In genomic region chr9:108054331-108055040, GRCm38 (mm10) we compare ENCODE assay signal across 19 mouse cellular contexts. TPM values are rescaled to one million over a fixed set of nuclear protein-coding genes. Genes with fewer than 3 reads are reported as not detected.
DNase-seq lines count a peak whose midpoint lies in the region; TF ChIP-seq lines count a peak whose summit lies in the region.
"Had no signal": no experiment of that assay in that cellular context is flagged by ENCODE, and none has a peak within 500 bp of the region (broad histone marks: within the 10 kb centered on the region; RNA-seq: fewer than 3 reads in every experiment).

No protein-coding gene starts in this region.

- no peak for TF ChIP-seq POLR2A in ES-Bruce4 (IDR thresholded peaks at IDR 0.05; ENCODE audit: insufficient read depth, low read length)
- peak; percentile 26 for TF ChIP-seq POLR2A in myocyte (IDR thresholded peaks at IDR 0.05; ENCODE audit: insufficient read length, low read depth)

- no peak overlapping the region for H3K4me3 ChIP-seq in heart, embryonic 10.5 days
- H3K4me3 ChIP-seq in ES-Bruce4 (ENCODE audit: low read depth, low read length) (peak overlapping the region; percentile 15), myocyte (no peak overlapping the region)
- H3K4me3 ChIP-seq: forebrain, embryonic 12.5 days; hindbrain, embryonic 12.5 days; layer of hippocampus, adult 2 months; left cerebral cortex, adult 2 months; limb, embryonic 12.5 days; neural tube, embryonic 13.5 days had no signal

- no peaks in the 10 kb centered on the region for H3K27me3 ChIP-seq in heart, embryonic 10.5 days (ENCODE audit: insufficient read depth, poor library complexity, severe bottlenecking)
- H3K27me3 ChIP-seq in ES-Bruce4 (ENCODE audit: control insufficient read depth, insufficient read depth, low read length, poor library complexity, severe bottlenecking) (no peaks in the 10 kb centered on the region), myocyte (ENCODE audit: control insufficient read depth, insufficient read depth, insufficient read length) (no peaks in the 10 kb centered on the region)
- H3K27me3 ChIP-seq: forebrain, embryonic 12.5 days; hindbrain, embryonic 12.5 days; limb, embryonic 12.5 days; neural tube, embryonic 13.5 days had no signal

- DNase-seq in cerebellum, adult 11-12 months = peak; percentile 36
- DNase-seq in cerebellum, adult 9-10 months = no peak
- DNase-seq in heart, embryonic 10.5 days (ENCODE audit: low spot score) = peak; percentile 75
- DNase-seq in heart, postnatal 36 days = no peak
- DNase-seq in layer of hippocampus, adult 18-20 months (ENCODE audit: low spot score in 2 of 2) = no peak
- no peak for DNase-seq in layer of hippocampus, adult 9-11 months
- DNase-seq: thymus, postnatal 4 days had no signal

- 0 out of 2 replicates have a peak overlapping the region, but pooled peaks have one; percentile 6 for H3K9ac ChIP-seq in ES-Bruce4 (ENCODE audit: low read depth, poor library complexity, severe bottlenecking)
- H3K9ac ChIP-seq: forebrain, embryonic 12.5 days; hindbrain, embryonic 12.5 days; limb, embryonic 12.5 days; liver, embryonic 14.5 days; neural tube, embryonic 13.5 days had no signal

- H3ac ChIP-seq in myocyte (ENCODE audit: control insufficient read depth, insufficient read length) = no peak overlapping the region

- peaks cover 6% of the 10 kb centered on the region for H3K79me2 ChIP-seq in myocyte (ENCODE audit: control insufficient read depth, insufficient read depth)

- peaks cover 19% of the 10 kb centered on the region for H3K4me1 ChIP-seq in heart, embryonic 10.5 days
- no peaks in the 10 kb centered on the region for H3K4me1 ChIP-seq in ES-Bruce4 (ENCODE audit: control insufficient read depth, insufficient read depth, low read length)

- no peak overlapping the region for H3K27ac ChIP-seq in heart, embryonic 10.5 days
- H3K27ac ChIP-seq in ES-Bruce4 (ENCODE audit: insufficient read depth, low read length) = no peak overlapping the region
- H3K27ac ChIP-seq: forebrain, embryonic 12.5 days; hindbrain, embryonic 12.5 days; kidney, postnatal 0 days; layer of hippocampus, adult 2 months; left cerebral cortex, adult 2 months; limb, embryonic 12.5 days; liver, embryonic 14.5 days; neural tube, embryonic 13.5 days had no signal

- no peak for TF ChIP-seq EP300 in ES-Bruce4 (IDR thresholded peaks at IDR 0.05; ENCODE audit: insufficient read depth, low read depth, low read length)

- intact Hi-C loops in heart, postnatal 36 days (cut with DNase I) = loop anchor here (5.0 kb wide), 1 partner anchor 92 kb away; no protein-coding TSS in a partner anchor

- peaks cover 78% of the 10 kb centered on the region for H3K36me3 ChIP-seq in heart, embryonic 10.5 days
- H3K36me3 ChIP-seq in ES-Bruce4 (ENCODE audit: control insufficient read depth, insufficient read depth, low read length, poor library complexity, severe bottlenecking) (0 out of 2 replicates have a peak, but pooled peaks cover 3% of the 10 kb centered on the region), myocyte (ENCODE audit: control insufficient read depth, insufficient read depth) (peaks cover 18% of the 10 kb centered on the region)

- no peak overlapping the region for H3K4me2 ChIP-seq in myocyte (ENCODE audit: low read depth)
- H3K4me2 ChIP-seq: forebrain, embryonic 12.5 days; hindbrain, embryonic 12.5 days; limb, embryonic 12.5 days; neural tube, embryonic 13.5 days had no signal

- H3K9me3 ChIP-seq in heart, embryonic 10.5 days = no peaks in the 10 kb centered on the region
- H3K9me3 ChIP-seq in ES-Bruce4 (replicated peaks; ENCODE audit: control insufficient read depth, insufficient read depth, low read length, poor library complexity, severe bottlenecking) = no peaks in the 10 kb centered on the region
- H3K9me3 ChIP-seq: forebrain, embryonic 12.5 days; hindbrain, embryonic 12.5 days; limb, embryonic 12.5 days; neural tube, embryonic 13.5 days had no signal

- WGBS in heart, embryonic 10.5 days = 84% methylated on average over 22 of the region's 22 CpGs

- no peak for TF ChIP-seq CTCF in ES-Bruce4 (IDR thresholded peaks at IDR 0.05; ENCODE audit: low read depth, low read length)

TF ChIP-seq in myocyte, 11 proteins besides CTCF, POLR2A, EP300 and RAD21:
- TF ChIP-seq REST (IDR thresholded peaks at IDR 0.05; ENCODE audit: insufficient read depth, insufficient read length) (no peak), TCF3 (IDR thresholded peaks at IDR 0.05; ENCODE audit: insufficient read length, low read depth) (no peak), MYOD1 (IDR thresholded peaks at IDR 0.05; ENCODE audit: control insufficient read depth in 1 of 3, insufficient read length in 2 of 3, low read depth in 2 of 3) (no peak), CEBPB (IDR thresholded peaks at IDR 0.05; ENCODE audit: insufficient read depth, poor library complexity, severe bottlenecking) (no peak), TCF12 (IDR thresholded peaks at IDR 0.05; ENCODE audit: insufficient read depth, poor library complexity, severe bottlenecking) (no peak), MAX (IDR thresholded peaks at IDR 0.05; ENCODE audit: low read depth) (no peak), SRF (IDR thresholded peaks at IDR 0.05; ENCODE audit: control insufficient read depth, insufficient read length, low read depth) (no peak), E2F4 (IDR thresholded peaks at IDR 0.05; ENCODE audit: insufficient read depth) (no peak), POLR2AphosphoS2 (IDR thresholded peaks at IDR 0.05; ENCODE audit: insufficient read length, low read depth) (no peak), MYOG (IDR thresholded peaks at IDR 0.05; ENCODE audit: control insufficient read depth in 1 of 3, insufficient read depth in 1 of 3, insufficient read length in 2 of 3, low read depth in 2 of 3) (no peak), USF1 (IDR thresholded peaks at IDR 0.05; ENCODE audit: low read depth) (no peak)
TF ChIP-seq in myocyte: peak in this region for 0.

RNA-seq across cellular contexts. Expression of gene Amigo3, which starts 1.5 kb away (rescaled TPM):
- 2.5 and 3.2 TPM in 2 replicates for polyA plus RNA-seq in heart, embryonic 10.5 days (2016; fragmentation: Nextera tagmentation; extraction: Ambion mirVana)
- total RNA-seq in heart, postnatal 36 days (2021) = 1 to 10 TPM; 1.1 to 1.4 TPM
- 0.24 and 0.61 TPM in 2 replicates for polyA plus RNA-seq in ES-Bruce4 (2011; ENCODE audit: insufficient read depth, insufficient read length, low read depth, missing spikeins)
- 1.8 TPM for polyA plus RNA-seq in myocyte (2012; fragmentation: generic; extraction: Trizol)
- 1 to 10 TPM; 2.3 to 2.5 TPM for total RNA-seq in layer of hippocampus, adult 18-20 months (2021)

RNA-seq across cellular contexts. Expression of gene Gmppb, which starts 5.4 kb away (rescaled TPM):
- 30.4 and 30.7 TPM in 2 replicates for polyA plus RNA-seq in heart, embryonic 10.5 days (2016; fragmentation: Nextera tagmentation; extraction: Ambion mirVana)
- total RNA-seq in heart, postnatal 36 days (2021) = 10 to 100 TPM in 1 of 2 experiments, 1 to 10 TPM in 1; 8.4 to 10.4 TPM
- polyA plus RNA-seq in ES-Bruce4 (2011; ENCODE audit: insufficient read depth, insufficient read length, low read depth, missing spikeins) = 9.7 and 10.2 TPM in 2 replicates
- 32.0 TPM for polyA plus RNA-seq in myocyte (2012; fragmentation: generic; extraction: Trizol)
- total RNA-seq in layer of hippocampus, adult 18-20 months (2021) = 10 to 100 TPM; 15.5 to 17.2 TPM

RNA-seq across cellular contexts. Expression of gene Mst1, which starts 25.8 kb away (rescaled TPM):
- 1.6 TPM in 2 replicates for polyA plus RNA-seq in heart, embryonic 10.5 days (2016; fragmentation: Nextera tagmentation; extraction: Ambion mirVana)
- total RNA-seq in heart, postnatal 36 days (2021) = not detected
- polyA plus RNA-seq in ES-Bruce4 (2011; ENCODE audit: insufficient read depth, insufficient read length, low read depth, missing spikeins) = 1.2 and 3.0 TPM in 2 replicates
- polyA plus RNA-seq in myocyte (2012; fragmentation: generic; extraction: Trizol) = 0.65 TPM
- total RNA-seq in layer of hippocampus, adult 18-20 months (2021) = not detected
- total RNA-seq: layer of hippocampus, adult 2 months; left cerebral cortex, adult 2 months; megakaryocyte-erythroid progenitor cell, adult 5-6 weeks had no signal
- polyA plus RNA-seq: heart, embryonic 14.5 days had no signal

RNA-seq across cellular contexts. Expression of gene Rnf123, which starts 28.7 kb away (rescaled TPM):
- polyA plus RNA-seq in heart, embryonic 10.5 days (2016; fragmentation: Nextera tagmentation; extraction: Ambion mirVana) = 31.8 and 33.1 TPM in 2 replicates
- total RNA-seq in heart, postnatal 36 days (2021) = 10 to 100 TPM; 94.2 to 97.4 TPM
- polyA plus RNA-seq in ES-Bruce4 (2011; ENCODE audit: insufficient read depth, insufficient read length, low read depth, missing spikeins) (19.7 and 20.9 TPM in 2 replicates), myocyte (2012; fragmentation: generic; extraction: Trizol) (33.4 TPM)
- 100 to 1,000 TPM in 1 of 2 experiments, 10 to 100 TPM in 1; 87.8 to 104 TPM for total RNA-seq in layer of hippocampus, adult 18-20 months (2021)

RNA-seq across cellular contexts. Expression of gene Apeh, which starts 39.9 kb away (rescaled TPM):
- 80.7 and 84.4 TPM in 2 replicates for polyA plus RNA-seq in heart, embryonic 10.5 days (2016; fragmentation: Nextera tagmentation; extraction: Ambion mirVana)
- total RNA-seq in heart, postnatal 36 days (2021) = 10 to 100 TPM; 38.6 to 50.2 TPM
- polyA plus RNA-seq in ES-Bruce4 (2011; ENCODE audit: insufficient read depth, insufficient read length, low read depth, missing spikeins) = 37.6 and 48.1 TPM in 2 replicates
- polyA plus RNA-seq in myocyte (2012; fragmentation: generic; extraction: Trizol) = 59.0 TPM
- 10 to 100 TPM; 27.0 to 35.7 TPM for total RNA-seq in layer of hippocampus, adult 18-20 months (2021)

Comparison
In these comparisons a context has a peak if more than half of its experiments do, and no peak if none do; other contexts are left out.
1. DNase-seq: peak in cerebellum, adult 11-12 months (single experiment) and heart, embryonic 10.5 days (single experiment); none in cerebellum, adult 9-10 months (single experiment), heart, postnatal 36 days (0 of 2), layer of hippocampus, adult 18-20 months (0 of 2) and layer of hippocampus, adult 9-11 months (single experiment).